Mouse (Mus musculus) midbrain, embryonic 16.5 days (tissue): ENCODE results near the gene Cerkl. TPM values are rescaled to one million over a fixed set of nuclear protein-coding genes. Genes with fewer than 3 reads are reported as not detected.

Experiments
- ATAC-seq: fragments of 200-750 bp; cut with Nextera tagmentation; 2 replicates; pipeline ENCODE4 v1.8.0; 2017; ENCODE audit warnings: moderate TSS enrichment
- H3K27ac ChIP-seq: fragments of 300-500 bp; sonication (generic); 2 replicates; pipeline ENCODE4 v1.5.1; 2014; ENCODE audit warnings: mild to moderate bottlenecking, low read length, mixed read lengths
- H3K27me3 ChIP-seq: fragments of 300-500 bp; sonication (generic); 2 replicates; pipeline ENCODE4 v1.6.1; 2014; ENCODE audit warnings: low read depth, low read length, mixed read lengths; ENCODE audit not compliant: control insufficient read depth, insufficient read depth
- H3K36me3 ChIP-seq: fragments of 300-500 bp; sonication (generic); 2 replicates; pipeline ENCODE4 v1.6.1; 2014; ENCODE audit warnings: mild to moderate bottlenecking, low read length, moderate library complexity, mixed read lengths; ENCODE audit not compliant: control insufficient read depth, insufficient read depth
- H3K4me1 ChIP-seq: fragments of 300-500 bp; sonication (generic); 2 replicates; pipeline ENCODE4 v1.6.1; 2014; ENCODE audit warnings: mild to moderate bottlenecking, low read length, mixed read lengths; ENCODE audit not compliant: control insufficient read depth, insufficient read depth
- H3K4me2 ChIP-seq: fragments of 300-500 bp; sonication (generic); 2 replicates; pipeline ENCODE4 v1.6.1; 2014; ENCODE audit warnings: mild to moderate bottlenecking, low read length, mixed read lengths
- H3K4me3 ChIP-seq: fragments of 300-500 bp; sonication (generic); 2 replicates; pipeline ENCODE4 v1.5.1; 2014; ENCODE audit warnings: low read depth, mild to moderate bottlenecking, low read length, moderate library complexity, mixed read lengths
- H3K9ac ChIP-seq: fragments of 300-500 bp; sonication (generic); 2 replicates; pipeline ENCODE4 v1.6.1; 2014; ENCODE audit warnings: low read depth, low read length, mixed read lengths
- H3K9me3 ChIP-seq: fragments of 300-500 bp; sonication (generic); replicated peaks from 2 replicates; pipeline ENCODE4 v1.6.1; 2014; ENCODE audit warnings: mild to moderate bottlenecking, low read length, mixed read lengths; ENCODE audit not compliant: control insufficient read depth, poor library complexity, severe bottlenecking
- WGBS: fragments of 180-500 bp; shearing (Covaris S2); extraction: QIAGEN DNeasy Blood & Tissue Kit; methylation state at CpG from one replicate; pipeline ENCODE4 v1.1.7; 2014; 5-methylcytosine and 5-hydroxymethylcytosine counted together
- polyA plus RNA-seq: library from polyadenylated mRNA; unstranded; fragments of >200 nt; fragmentation: Nextera tagmentation; extraction: Ambion mirVana; gene quantifications from 2 replicates; pipeline ENCODE4 v1.2.1, GENCODE M21; 2015

Gene Cerkl
- polyA plus RNA-seq, 1 experiment from 2014 or later: 0.84 TPM

- Histone ChIP-seq H3K4me2 (no peak overlapping the region), H3K4me1 (no peaks in the 10 kb centered on the region), H3K9ac (no peak overlapping the region), H3K9me3 (no peaks in the 10 kb centered on the region), H3K36me3 (no peaks in the 10 kb centered on the region), H3K27me3 (no peaks in the 10 kb centered on the region), H3K27ac (no peak overlapping the region), H3K4me3 (no peak overlapping the region)
- no peak for ATAC-seq
- WGBS: 93% methylated on average over 7 of the region's 7 CpGs
Measured at GRCm38 (mm10) chr2:79371326-79372153, 85.0 kb downstream of the Cerkl start.

- no peak for ATAC-seq
- Histone ChIP-seq H3K9me3 (no peaks in the 10 kb centered on the region), H3K4me1 (no peaks in the 10 kb centered on the region), H3K4me2 (no peak overlapping the region), H3K36me3 (no peaks in the 10 kb centered on the region), H3K27ac (no peak overlapping the region), H3K9ac (no peak overlapping the region), H3K4me3 (no peak overlapping the region), H3K27me3 (no peaks in the 10 kb centered on the region)
- 87% methylated on average over 9 of the region's 9 CpGs for WGBS
Measured at GRCm38 (mm10) chr2:79370711-79371312, 85.8 kb downstream of the Cerkl start.

- Histone ChIP-seq H3K9me3 (no peaks in the 10 kb centered on the region), H3K36me3 (no peaks in the 10 kb centered on the region), H3K4me3 (no peak overlapping the region), H3K27me3 (no peaks in the 10 kb centered on the region), H3K9ac (no peak overlapping the region), H3K4me1 (no peaks in the 10 kb centered on the region), H3K27ac (no peak overlapping the region), H3K4me2 (no peak overlapping the region)
- ATAC-seq: no peak
- 58% methylated on average over 4 of the region's 4 CpGs for WGBS
Measured at GRCm38 (mm10) chr2:79369905-79370304, 86.7 kb downstream of the Cerkl start.

- Histone ChIP-seq H3K4me1 (no peaks in the 10 kb centered on the region), H3K36me3 (no peaks in the 10 kb centered on the region), H3K9ac (no peak overlapping the region), H3K4me2 (no peak overlapping the region), H3K9me3 (no peaks in the 10 kb centered on the region), H3K27ac (no peak overlapping the region), H3K4me3 (no peak overlapping the region), H3K27me3 (no peaks in the 10 kb centered on the region)
- peak; percentile 54; the same call in 1 of the 2 replicates for ATAC-seq
- WGBS: 48% methylated on average over 7 of the region's 7 CpGs
Measured at GRCm38 (mm10) chr2:79369061-79369524, 87.5 kb downstream of the Cerkl start.

GRCm38 (mm10) chr2:79368661-79369060 is 87.9 kb downstream of the Cerkl start:
- 87% methylated on average over 12 of the region's 12 CpGs for WGBS
- ATAC-seq: no peak

GRCm38 (mm10) chr2:79367451-79368450 is 88.8 kb downstream of the Cerkl start:
- H3K4me2 ChIP-seq: no peak overlapping the region
- H3K27ac ChIP-seq: no peak overlapping the region
- H3K4me3 ChIP-seq: no peak overlapping the region
- no peaks in the 10 kb centered on the region for H3K27me3 ChIP-seq
- no peaks in the 10 kb centered on the region for H3K36me3 ChIP-seq
- 67% methylated on average over 18 of the region's 18 CpGs for WGBS
- no peaks in the 10 kb centered on the region for H3K9me3 ChIP-seq
- ATAC-seq: no peak
- no peak overlapping the region for H3K9ac ChIP-seq
- H3K4me1 ChIP-seq: no peaks in the 10 kb centered on the region

More at GRCm38 (mm10) chr2:79368661-79369060, 87.9 kb downstream of the Cerkl start:
- no peaks in the 10 kb centered on the region for H3K27me3 ChIP-seq
- no peak overlapping the region for H3K27ac ChIP-seq
- no peak overlapping the region for H3K4me3 ChIP-seq
- H3K36me3 ChIP-seq: no peaks in the 10 kb centered on the region
- no peak overlapping the region for H3K4me2 ChIP-seq
- H3K4me1 ChIP-seq: no peaks in the 10 kb centered on the region
- H3K9ac ChIP-seq: no peak overlapping the region
- no peaks in the 10 kb centered on the region for H3K9me3 ChIP-seq

GRCm38 (mm10) chr2:79363920-79364319 is 92.7 kb downstream of the Cerkl start:
- Histone ChIP-seq H3K4me3 (no peak overlapping the region), H3K9me3 (no peaks in the 10 kb centered on the region), H3K27me3 (no peaks in the 10 kb centered on the region), H3K9ac (no peak overlapping the region), H3K4me2 (no peak overlapping the region), H3K36me3 (no peaks in the 10 kb centered on the region), H3K4me1 (no peaks in the 10 kb centered on the region), H3K27ac (no peak overlapping the region)
- WGBS: 54% methylated on average over 6 of the region's 6 CpGs
- no peak for ATAC-seq

- Histone ChIP-seq H3K9ac (no peak overlapping the region), H3K4me3 (no peak overlapping the region), H3K27me3 (no peaks in the 10 kb centered on the region), H3K4me1 (no peaks in the 10 kb centered on the region), H3K9me3 (no peaks in the 10 kb centered on the region), H3K27ac (no peak overlapping the region), H3K36me3 (no peaks in the 10 kb centered on the region), H3K4me2 (no peak overlapping the region)
- WGBS: 55% methylated on average over 6 of the region's 6 CpGs
- peak; percentile 45; the same call in 1 of the 2 replicates for ATAC-seq
Measured at GRCm38 (mm10) chr2:79362029-79362428, 94.6 kb downstream of the Cerkl start.
